Mouse (Mus musculus): Measurements from ENCODE around the gene Acss3. TPM values are rescaled to one million over a fixed set of nuclear protein-coding genes. Genes with fewer than 3 reads are reported as not detected.

Acss3 gene
- polyA plus RNA-seq, 1 experiment from 2014 or later = 0.84 TPM

DNA sequence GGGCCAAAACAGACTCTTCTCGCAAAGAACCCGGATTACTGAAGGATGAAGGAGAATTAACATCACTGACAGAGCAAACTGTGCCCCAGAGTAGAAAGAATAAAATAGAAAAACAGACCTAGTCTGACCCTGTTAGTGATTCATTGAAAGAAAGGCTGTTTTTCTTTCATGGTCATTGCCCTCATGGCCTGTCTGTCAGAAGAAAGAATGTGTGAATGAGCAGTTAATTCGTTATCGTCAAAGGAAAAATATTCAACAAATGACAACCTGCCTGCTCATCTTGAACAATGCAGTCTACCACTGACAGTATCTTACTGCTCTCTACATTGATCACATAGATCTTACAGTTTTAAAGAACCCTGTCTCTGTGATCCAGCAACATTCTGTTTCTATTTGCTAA lies 134.0 kb downstream of the Acss3 start:
- no peaks in the 10 kb centered on the region for H3K4me1 ChIP-seq (replicated peaks)
- no peak for ATAC-seq (ENCODE audit: low read depth)
- no peaks in the 10 kb centered on the region for H3K9me3 ChIP-seq
- H3K9ac ChIP-seq = no peak overlapping the region
- H3K4me2 ChIP-seq = no peak overlapping the region
- H3K27ac ChIP-seq (replicated peaks) = no peak overlapping the region
- H3K4me3 ChIP-seq = no peak overlapping the region
- WGBS = 17% methylated on average over 4 of the region's 4 CpGs
- no peaks in the 10 kb centered on the region for H3K27me3 ChIP-seq
- H3K36me3 ChIP-seq = no peaks in the 10 kb centered on the region

DNA sequence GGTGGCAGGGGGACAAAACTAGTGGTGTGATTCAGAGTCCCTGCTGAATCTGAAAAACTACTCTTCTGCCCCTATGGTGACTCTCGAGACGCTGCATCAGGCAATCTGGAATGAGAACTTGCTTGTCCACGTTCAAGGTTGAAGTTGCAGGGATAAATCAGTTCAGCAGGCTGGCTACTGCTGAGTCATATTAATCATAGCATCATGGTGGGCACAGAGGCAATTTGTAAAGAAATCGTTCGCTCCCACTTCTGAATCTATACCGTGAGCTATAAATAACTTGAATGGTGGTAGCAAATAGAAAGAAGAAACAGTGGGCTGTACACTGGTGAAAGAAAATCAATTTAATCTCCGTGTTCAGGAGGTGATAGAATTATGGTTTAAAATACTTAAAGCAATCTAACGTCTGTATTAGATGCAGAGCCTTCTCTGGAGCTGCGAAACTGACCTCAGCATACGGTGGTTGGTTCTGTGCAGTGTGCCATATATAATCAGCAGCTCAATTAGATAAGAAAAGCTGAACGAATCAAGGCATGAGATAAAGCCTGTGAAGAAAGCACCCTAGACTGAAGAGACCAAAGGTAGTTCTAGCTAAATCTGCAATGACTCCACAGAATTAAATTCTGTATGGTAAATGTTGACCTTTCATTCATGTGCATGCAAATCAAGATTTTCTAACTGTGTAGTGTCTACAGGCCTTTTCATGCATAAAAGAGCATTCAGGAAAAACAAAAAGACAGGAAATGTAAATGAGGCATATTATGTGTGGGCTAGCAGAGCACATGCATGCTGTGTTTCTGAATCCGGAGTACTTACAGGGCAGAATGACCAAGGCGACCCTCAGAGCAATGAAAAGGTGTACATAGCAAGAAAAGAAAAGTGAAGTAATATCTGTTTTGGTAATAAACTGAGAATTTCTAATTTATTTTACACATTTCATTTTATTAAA lies 148.0 kb downstream of the Acss3 start:
- Histone ChIP-seq H3K9ac (no peak overlapping the region; the same call in 1 of the 2 replicates), H3K36me3 (no peaks in the 10 kb centered on the region), H3K4me3 (no peak overlapping the region), H3K27ac (replicated peaks) (peak overlapping the region; percentile 59; the same call in 1 of the 2 replicates), H3K4me2 (peak overlapping the region; percentile 28), H3K9me3 (no peaks in the 10 kb centered on the region), H3K27me3 (no peaks in the 10 kb centered on the region), H3K4me1 (replicated peaks) (peaks cover 13% of the 10 kb centered on the region)
- WGBS = 24% methylated on average over 13 of the region's 13 CpGs
- peak; percentile 84 for ATAC-seq (ENCODE audit: low read depth)

DNA sequence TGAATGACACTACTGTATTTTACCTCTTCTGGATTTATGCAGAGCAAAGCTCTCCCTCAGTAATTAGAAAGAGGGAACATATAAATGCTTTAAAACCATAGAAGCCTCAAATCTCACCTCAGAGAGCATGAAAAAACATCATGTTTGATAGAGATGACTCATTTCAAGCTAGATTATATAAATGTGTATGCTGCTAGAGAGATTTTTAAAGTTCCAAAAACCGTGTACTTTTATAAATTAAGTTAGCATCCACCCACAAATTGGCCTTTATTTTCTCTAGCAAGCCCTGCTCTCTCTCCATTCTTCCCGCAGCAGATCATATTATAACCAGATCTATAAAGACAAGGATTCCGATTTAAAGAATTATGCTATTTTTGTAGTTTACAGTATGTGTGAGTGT lies 164.4 kb downstream of the Acss3 start:
- no peak overlapping the region for H3K4me3 ChIP-seq
- ATAC-seq (ENCODE audit: low read depth) = no peak
- no peaks in the 10 kb centered on the region for H3K9me3 ChIP-seq
- H3K27ac ChIP-seq (replicated peaks) = no peak overlapping the region
- WGBS = 84% methylated on average over 3 of the region's 3 CpGs
- no peaks in the 10 kb centered on the region for H3K27me3 ChIP-seq
- H3K36me3 ChIP-seq = no peaks in the 10 kb centered on the region
- no peak overlapping the region for H3K4me2 ChIP-seq
- no peak overlapping the region for H3K9ac ChIP-seq
- H3K4me1 ChIP-seq (replicated peaks) = peaks cover 15% of the 10 kb centered on the region

DNA sequence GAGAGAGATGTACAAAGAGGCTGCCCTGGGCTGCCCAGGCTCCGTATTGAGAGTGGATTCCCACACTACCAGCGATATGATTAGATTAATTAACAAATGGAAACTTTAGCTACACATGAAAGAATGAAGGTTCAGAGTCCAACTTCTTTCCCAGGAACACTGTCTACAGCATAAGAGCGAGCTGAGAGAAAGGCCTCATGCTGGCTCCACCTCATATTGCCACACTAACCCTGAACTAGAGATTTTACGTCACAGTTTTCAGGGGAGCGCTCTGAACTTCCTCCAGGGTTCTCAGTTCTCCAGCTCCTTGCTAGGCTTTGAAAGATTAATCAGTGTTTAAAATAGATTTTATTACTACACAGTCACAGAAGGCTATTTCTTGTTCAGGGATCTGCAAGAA lies 182.1 kb downstream of the Acss3 start:
- H3K36me3 ChIP-seq = no peaks in the 10 kb centered on the region
- no peak overlapping the region for H3K4me3 ChIP-seq
- H3K4me2 ChIP-seq = no peak overlapping the region
- H3K9ac ChIP-seq = no peak overlapping the region
- H3K4me1 ChIP-seq (replicated peaks) = no peaks in the 10 kb centered on the region
- 71% methylated on average over 5 of the region's 5 CpGs for WGBS
- no peaks in the 10 kb centered on the region for H3K9me3 ChIP-seq
- no peak overlapping the region for H3K27ac ChIP-seq (replicated peaks)
- no peak for ATAC-seq (ENCODE audit: low read depth)
- H3K27me3 ChIP-seq = no peaks in the 10 kb centered on the region

DNA sequence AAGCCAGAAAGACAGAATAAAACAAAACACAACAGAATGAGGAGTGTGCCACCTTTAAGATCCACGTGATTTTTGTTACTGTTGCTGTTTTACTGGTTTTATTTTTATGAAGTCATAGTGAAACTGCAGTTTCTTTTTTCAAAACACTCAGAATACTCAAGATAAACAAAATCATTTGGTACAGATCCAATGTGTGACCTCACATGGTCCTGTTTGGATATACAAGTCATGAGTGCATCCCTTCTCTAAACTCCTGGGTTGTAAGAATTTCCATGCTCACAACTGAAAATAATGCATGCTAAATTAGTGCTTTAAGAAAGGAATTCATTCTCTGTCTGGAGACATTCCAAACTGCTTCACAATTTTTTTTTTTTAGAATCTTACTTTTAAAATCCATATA lies 184.0 kb downstream of the Acss3 start:
- Histone ChIP-seq H3K36me3 (no peaks in the 10 kb centered on the region), H3K27me3 (no peaks in the 10 kb centered on the region), H3K27ac (replicated peaks) (no peak overlapping the region), H3K4me1 (replicated peaks) (no peaks in the 10 kb centered on the region), H3K4me2 (no peak overlapping the region), H3K9me3 (no peaks in the 10 kb centered on the region), H3K4me3 (no peak overlapping the region), H3K9ac (no peak overlapping the region)
- no peak for ATAC-seq (ENCODE audit: low read depth)
- 74% methylated on average over 1 of the region's 1 CpGs for WGBS

DNA sequence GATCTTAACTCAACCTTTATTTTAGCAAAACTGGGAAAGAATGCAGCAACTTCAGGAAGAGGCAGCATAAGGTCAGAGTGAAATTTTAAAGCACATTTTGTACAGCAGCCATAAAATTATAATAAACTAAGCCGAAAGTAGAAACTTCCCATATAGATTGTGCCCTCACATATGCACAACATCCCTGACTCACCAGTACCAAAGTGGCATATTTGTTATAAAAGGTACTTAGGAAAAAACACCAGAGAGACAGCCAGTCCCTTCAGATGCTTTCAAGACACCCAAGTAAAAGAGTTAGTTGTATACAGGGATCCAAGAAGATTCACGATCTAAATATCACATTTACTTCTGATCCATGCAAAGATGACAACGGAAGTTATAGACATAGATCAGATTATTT lies 184.6 kb downstream of the Acss3 start:
- Histone ChIP-seq H3K27me3 (no peaks in the 10 kb centered on the region), H3K4me1 (replicated peaks) (no peaks in the 10 kb centered on the region), H3K9me3 (no peaks in the 10 kb centered on the region), H3K4me2 (no peak overlapping the region), H3K27ac (replicated peaks) (no peak overlapping the region), H3K4me3 (no peak overlapping the region), H3K36me3 (no peaks in the 10 kb centered on the region), H3K9ac (no peak overlapping the region)
- WGBS = 91% methylated on average over 3 of the region's 3 CpGs
- ATAC-seq (ENCODE audit: low read depth) = no peak

DNA sequence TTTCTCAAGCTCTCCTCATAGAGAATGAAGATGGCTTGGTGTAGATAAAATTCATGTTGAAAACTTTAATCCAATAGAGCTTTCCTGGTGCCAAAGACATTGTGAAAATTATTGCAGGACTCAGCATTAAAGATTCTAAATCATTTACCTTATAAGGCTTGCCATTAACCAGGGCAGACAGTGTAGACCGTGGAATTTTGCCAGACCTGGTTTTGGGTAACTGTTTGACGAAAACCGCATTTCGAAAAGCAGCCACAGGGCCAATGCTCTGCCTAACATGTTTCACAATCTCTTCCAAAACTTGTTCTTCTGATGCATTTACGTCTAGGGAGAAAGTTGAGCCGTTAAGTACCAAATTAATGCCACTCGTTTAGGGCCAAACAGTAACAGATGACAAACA lies 186.5 kb downstream of the Acss3 start:
- no peak overlapping the region for H3K9ac ChIP-seq
- no peak overlapping the region for H3K4me2 ChIP-seq
- no peak overlapping the region for H3K4me3 ChIP-seq
- H3K27ac ChIP-seq (replicated peaks) = no peak overlapping the region
- peaks cover 4% of the 10 kb centered on the region; the same call in 1 of the 2 replicates for H3K4me1 ChIP-seq (replicated peaks)
- H3K27me3 ChIP-seq = no peaks in the 10 kb centered on the region
- no peaks in the 10 kb centered on the region for H3K9me3 ChIP-seq
- no peak for ATAC-seq (ENCODE audit: low read depth)
- no peaks in the 10 kb centered on the region for H3K36me3 ChIP-seq
- 94% methylated on average over 7 of the region's 7 CpGs for WGBS

DNA sequence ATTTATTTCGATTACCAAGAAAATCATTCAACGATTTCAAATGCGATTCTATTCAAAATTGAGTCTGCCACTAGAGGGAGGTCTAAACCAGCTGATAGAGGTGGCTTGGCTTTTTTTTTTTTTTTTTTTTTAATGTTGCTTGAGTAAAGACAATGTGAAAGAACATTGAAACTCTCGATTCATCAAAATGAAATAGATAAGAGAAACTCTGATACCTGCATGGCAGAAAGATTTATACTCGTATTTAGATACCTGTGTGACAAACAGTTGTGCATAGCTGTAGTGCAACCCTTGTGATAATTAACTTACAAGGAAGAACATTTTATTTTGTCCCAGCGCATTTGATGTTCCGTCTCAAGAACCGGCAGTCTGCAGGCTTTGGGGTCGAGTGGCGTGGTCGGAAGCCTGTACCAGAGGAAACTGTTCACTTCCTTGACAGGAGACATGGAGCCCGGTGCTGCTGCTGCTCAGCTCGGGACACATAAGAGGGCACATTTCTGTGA lies 190.8 kb downstream of the Acss3 start:
- peak overlapping the region; percentile 49 for H3K4me2 ChIP-seq
- WGBS = 39% methylated on average over 13 of the region's 13 CpGs
- H3K27ac ChIP-seq (replicated peaks) = 0 out of 2 replicates have a peak overlapping the region, but pooled peaks have one; percentile 19
- peak overlapping the region; percentile 20; the same call in 1 of the 2 replicates for H3K4me3 ChIP-seq
- peaks cover 9% of the 10 kb centered on the region; the same call in 1 of the 2 replicates for H3K4me1 ChIP-seq (replicated peaks)
- no peaks in the 10 kb centered on the region for H3K36me3 ChIP-seq
- peak overlapping the region; percentile 53; the same call in 1 of the 2 replicates for H3K9ac ChIP-seq
- no peaks in the 10 kb centered on the region for H3K27me3 ChIP-seq
- ATAC-seq (ENCODE audit: low read depth) = no peak
- no peaks in the 10 kb centered on the region for H3K9me3 ChIP-seq

DNA sequence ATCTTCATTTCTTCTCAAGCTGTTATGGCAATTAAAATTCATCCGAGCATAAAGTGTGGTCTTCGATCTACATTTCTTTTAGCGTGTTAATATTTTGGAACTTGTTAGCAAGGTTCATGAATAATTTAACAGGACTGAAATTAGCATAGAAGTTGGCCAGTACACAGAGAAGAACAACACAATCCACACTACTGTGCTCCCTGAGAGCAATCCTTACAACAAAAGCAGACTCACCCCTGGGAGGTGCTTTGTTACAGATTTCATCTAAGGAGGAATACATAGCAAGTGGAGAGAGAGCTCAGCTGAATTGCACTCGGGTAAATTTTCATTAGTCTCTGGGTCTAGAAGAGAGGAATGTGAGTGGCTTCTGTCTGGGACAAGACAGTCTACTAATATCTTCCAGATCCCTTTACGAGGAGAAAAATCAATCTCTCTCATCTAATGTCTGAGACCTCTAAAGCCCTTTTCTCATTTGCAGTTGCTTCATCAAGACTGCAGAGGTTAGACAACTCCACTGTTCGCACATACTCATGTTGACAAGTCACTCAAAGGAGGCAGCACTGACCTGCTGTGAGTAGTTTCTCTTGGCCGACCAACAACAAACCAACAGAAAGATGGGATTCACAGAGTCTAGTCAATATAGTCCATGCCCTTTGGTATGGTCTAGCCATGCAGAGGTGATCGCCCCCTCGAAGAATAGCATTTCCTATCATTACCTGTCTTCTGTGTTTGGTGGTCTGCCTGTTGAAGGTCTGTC lies 194.7 kb downstream of the Acss3 start:
- Histone ChIP-seq H3K27me3 (no peaks in the 10 kb centered on the region), H3K4me1 (replicated peaks) (peaks cover 9% of the 10 kb centered on the region; the same call in 1 of the 2 replicates), H3K4me3 (no peak overlapping the region), H3K9ac (no peak overlapping the region), H3K9me3 (0 out of 2 replicates have a peak, but pooled peaks cover 3% of the 10 kb centered on the region), H3K27ac (replicated peaks) (no peak overlapping the region), H3K4me2 (no peak overlapping the region), H3K36me3 (peaks cover 8% of the 10 kb centered on the region; the same call in 1 of the 2 replicates)
- 60% methylated on average over 9 of the region's 9 CpGs for WGBS
- ATAC-seq (ENCODE audit: low read depth) = peak; percentile 23; the same call in 1 of the 2 replicates

DNA sequence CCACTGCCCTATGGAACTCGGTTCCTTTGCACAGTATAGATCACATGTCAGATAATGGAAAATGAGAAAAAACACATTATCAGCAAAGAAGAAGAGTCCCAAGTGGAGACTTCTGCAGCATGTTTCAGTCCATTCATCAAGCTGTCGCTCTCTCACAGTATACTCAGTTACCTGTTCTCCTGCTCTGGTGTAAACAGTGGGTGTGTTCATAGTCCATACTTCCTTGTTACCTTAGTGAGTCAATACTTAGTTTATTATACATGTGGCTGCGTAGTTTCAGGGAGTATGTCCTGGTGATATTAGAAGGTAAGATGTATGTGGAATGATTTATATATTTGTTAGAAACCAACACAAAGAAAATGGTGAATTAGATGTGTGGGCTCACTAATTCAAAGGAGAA lies 198.7 kb downstream of the Acss3 start:
- H3K4me1 ChIP-seq (replicated peaks) = peaks cover 5% of the 10 kb centered on the region; the same call in 1 of the 2 replicates
- no peak overlapping the region for H3K9ac ChIP-seq
- WGBS = 89% methylated on average over 3 of the region's 3 CpGs

DNA sequence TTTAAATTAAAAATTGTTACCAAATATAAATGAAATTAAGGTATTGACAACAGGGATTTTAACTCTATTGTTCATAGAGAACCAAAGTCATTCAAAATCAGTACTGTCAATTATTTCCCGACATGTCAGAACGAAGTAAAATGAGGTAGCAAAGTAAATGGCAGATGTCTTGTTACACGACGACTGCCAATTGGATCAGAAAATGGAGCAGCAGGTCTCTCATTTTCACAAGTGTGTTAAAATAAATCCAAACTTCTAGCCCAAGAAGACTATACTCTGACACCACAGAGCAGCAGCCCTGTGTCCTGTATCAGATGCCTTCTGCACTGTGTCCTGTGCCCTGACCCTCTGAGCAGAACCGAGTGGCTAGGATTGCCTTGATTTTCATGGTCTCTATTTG lies 199.1 kb downstream of the Acss3 start:
- no peaks in the 10 kb centered on the region for H3K27me3 ChIP-seq
- peaks cover 8% of the 10 kb centered on the region; the same call in 1 of the 2 replicates for H3K36me3 ChIP-seq
- H3K4me2 ChIP-seq = no peak overlapping the region
- ATAC-seq (ENCODE audit: low read depth) = no peak
- 92% methylated on average over 5 of the region's 5 CpGs for WGBS
- H3K9ac ChIP-seq = no peak overlapping the region
- 0 out of 2 replicates have a peak, but pooled peaks cover 3% of the 10 kb centered on the region for H3K9me3 ChIP-seq
- H3K4me1 ChIP-seq (replicated peaks) = peaks cover 5% of the 10 kb centered on the region; the same call in 1 of the 2 replicates
- no peak overlapping the region for H3K27ac ChIP-seq (replicated peaks)
- no peak overlapping the region for H3K4me3 ChIP-seq

More for the DNA sequence above, 198.7 kb downstream of the Acss3 start:
- Histone ChIP-seq H3K4me2 (no peak overlapping the region), H3K4me3 (no peak overlapping the region), H3K36me3 (peaks cover 8% of the 10 kb centered on the region; the same call in 1 of the 2 replicates), H3K27ac (replicated peaks) (no peak overlapping the region), H3K27me3 (no peaks in the 10 kb centered on the region), H3K9me3 (0 out of 2 replicates have a peak, but pooled peaks cover 3% of the 10 kb centered on the region)
- ATAC-seq (ENCODE audit: low read depth) = no peak

DNA sequence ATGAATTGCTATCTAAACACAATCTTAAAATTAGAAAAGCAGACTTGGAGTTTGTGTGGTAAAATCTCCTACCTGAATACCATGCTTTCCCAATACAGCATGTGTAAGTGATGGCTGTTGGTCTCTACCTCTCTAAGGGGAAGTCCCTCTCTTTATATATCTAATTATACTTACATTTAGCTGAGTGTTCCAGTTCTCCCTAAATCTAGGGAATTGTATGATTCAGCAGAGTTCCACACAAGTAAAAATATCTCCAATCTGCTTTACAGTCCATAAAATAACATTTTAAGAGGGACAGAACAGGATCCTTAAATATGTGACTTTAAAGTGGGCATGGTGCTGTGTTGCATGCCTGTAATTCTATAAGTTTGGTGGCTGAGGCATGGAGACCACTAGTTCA lies 208.6 kb downstream of the Acss3 start:
- Histone ChIP-seq H3K4me1 (replicated peaks) (no peaks in the 10 kb centered on the region), H3K9me3 (no peaks in the 10 kb centered on the region), H3K36me3 (0 out of 2 replicates have a peak, but pooled peaks cover 4% of the 10 kb centered on the region), H3K4me3 (no peak overlapping the region), H3K27me3 (no peaks in the 10 kb centered on the region), H3K9ac (no peak overlapping the region), H3K27ac (replicated peaks) (no peak overlapping the region), H3K4me2 (no peak overlapping the region)
- ATAC-seq (ENCODE audit: low read depth) = no peak

Measured in neural tube, embryonic 13.5 days (tissue).